Mouse (Mus musculus) cerebellum, postnatal 14 days (tissue): ENCODE data around the gene Pvalb.

Experiments
- DNase-seq, 2 experiments: peaks; one replicate each; pipeline ENCODE4 v3.0.0; 2021; ENCODE audit warnings: mixed read lengths in 2 of 2

The Pvalb gene

DNA sequence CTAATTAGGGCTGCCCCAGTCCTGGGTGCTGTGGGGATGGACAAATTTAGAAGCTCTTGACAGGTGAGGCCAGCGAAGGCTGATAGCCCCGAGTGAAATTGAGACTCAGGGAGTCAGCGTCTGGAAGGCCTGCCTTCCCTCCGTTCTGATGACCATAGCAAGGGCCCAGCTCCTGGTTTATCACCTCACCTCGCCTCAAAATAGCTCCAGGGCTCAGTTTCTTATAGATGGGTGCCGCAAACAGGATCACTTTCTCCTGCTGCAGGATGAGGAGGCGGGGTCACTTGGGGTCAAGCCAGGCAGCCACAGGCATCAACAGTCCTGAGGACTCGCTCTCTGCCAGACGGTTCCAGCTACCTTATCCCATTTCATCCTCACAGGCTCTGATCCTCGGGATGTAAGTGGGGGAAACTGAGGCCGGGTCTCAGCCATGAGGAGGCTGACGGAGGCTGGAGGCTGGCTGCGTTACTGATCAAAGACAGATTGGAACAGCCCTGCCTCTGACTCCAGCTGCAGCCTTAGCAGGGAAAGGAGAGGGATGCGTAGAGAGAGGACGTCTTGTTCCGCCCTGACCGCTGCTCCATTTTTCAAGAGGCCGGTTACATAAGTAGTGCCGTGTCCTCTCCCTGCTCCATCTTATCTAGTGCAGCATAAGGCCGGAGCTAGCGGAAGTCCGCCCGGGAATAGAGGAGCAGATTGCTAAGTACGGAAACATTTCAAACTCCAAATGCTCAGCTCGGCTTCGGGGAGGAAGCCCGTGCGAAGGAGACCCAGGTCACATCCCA, 10.9 kb downstream of the Pvalb start:
- DNase-seq, result no peak

DNA sequence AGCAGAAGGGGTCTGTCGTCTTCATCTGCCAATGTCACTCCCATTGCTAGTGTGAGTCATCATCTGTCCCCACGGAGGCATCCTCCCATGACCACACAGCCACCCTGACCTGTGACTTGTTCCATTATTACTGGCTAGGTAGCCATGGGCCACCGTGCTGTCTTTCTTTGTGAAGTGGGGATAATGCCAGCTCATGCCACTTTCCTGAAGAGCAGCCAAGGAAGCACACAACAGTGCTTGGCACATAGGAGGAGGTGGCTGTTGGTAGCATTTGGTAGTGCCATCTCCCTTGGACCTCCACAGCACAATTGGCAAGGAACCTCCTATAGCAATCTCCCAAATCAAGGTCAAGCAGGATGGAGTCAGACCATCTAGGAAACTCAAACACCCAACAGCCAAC, 11.9 kb downstream of the Pvalb start:
- peak in 1 of 2 experiments; percentile 54 for DNase-seq

- DNase-seq, result no peak
Measured at GRCm38 (mm10) chr15:78189636-78190035, 16.6 kb downstream of the Pvalb start.

GRCm38 (mm10) chr15:78188546-78188945, 17.7 kb downstream of the Pvalb start:
- no peak for DNase-seq

GRCm38 (mm10) chr15:78186906-78187305, 19.3 kb downstream of the Pvalb start:
- no peak for DNase-seq

DNA sequence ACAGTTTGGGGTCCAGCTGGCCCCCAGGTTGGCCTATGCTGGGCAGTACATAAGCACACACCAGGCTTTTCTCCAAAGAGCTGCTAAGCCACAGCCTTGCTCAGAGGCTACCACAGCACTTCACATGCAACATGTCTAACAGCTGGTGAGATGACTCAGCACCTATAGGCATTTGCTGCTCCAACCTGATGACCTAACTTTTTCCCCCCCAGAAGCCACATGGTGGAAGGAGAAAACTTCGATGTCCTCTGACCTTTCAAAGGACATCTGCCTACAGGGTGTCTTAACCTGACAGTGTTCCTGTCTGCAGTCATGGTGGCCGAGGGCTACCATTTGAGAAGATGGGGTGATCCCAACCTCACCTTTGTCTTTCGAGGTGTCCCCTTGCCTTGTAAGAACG, 20.6 kb downstream of the Pvalb start:
- DNase-seq, result no peak

DNA sequence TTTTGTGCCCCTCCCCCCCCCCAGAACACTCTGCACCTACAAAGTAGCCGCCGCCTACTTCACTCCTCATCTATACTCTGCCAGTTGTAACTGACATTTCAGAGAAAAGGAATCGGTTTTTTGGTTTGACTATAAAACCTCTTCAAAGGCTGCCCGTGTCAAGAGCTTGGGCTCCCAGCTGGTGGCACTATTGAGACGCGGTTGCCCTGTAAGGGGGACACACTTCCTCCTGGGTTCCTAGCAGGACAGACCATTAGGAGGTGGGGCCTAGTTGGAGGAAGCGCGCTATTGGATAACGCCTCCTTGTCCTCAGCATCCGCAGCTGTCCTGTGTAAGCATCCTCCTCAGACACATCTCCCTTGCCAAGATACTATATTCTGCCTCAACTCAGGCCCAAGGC, 21.3 kb downstream of the Pvalb start:
- peak; percentile 46 to 65 for DNase-seq

DNA sequence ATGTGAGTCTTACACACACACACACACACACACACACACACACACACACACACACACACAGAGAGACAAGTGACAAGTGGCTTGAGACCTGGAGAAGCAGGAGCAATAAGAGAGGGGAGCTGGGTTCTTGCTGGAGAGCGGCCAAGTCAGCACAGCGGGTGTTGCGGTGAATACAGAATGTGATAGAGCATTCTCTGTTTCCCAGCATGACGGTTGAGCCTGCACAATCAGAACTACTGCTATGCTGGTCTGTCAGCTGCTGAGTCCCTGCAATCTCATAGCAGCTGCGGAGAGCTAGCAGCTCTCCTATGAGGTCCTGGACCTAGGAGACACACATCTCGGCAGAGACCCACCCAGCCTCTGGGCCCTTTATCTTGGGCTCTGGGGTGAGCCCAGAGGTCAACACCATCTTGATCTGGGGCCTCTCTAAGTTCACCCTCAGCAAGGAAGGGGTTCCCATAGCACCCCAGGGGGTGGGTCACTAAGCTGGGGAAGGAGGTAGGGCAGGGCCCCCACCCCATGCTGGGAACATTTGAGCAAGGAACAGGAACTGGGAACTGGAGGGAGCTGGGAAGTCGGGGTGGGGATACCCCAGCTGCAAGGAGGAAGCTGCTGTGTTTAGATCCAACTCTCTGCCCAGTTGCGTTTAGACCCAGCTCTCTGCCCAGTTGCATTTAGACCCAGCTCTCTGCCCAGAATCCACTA, 24.3 kb downstream of the Pvalb start:
- peak; percentile 73 to 87 for DNase-seq

- no peak for DNase-seq
Measured at GRCm38 (mm10) chr15:78179775-78180174, 26.4 kb downstream of the Pvalb start.

DNA sequence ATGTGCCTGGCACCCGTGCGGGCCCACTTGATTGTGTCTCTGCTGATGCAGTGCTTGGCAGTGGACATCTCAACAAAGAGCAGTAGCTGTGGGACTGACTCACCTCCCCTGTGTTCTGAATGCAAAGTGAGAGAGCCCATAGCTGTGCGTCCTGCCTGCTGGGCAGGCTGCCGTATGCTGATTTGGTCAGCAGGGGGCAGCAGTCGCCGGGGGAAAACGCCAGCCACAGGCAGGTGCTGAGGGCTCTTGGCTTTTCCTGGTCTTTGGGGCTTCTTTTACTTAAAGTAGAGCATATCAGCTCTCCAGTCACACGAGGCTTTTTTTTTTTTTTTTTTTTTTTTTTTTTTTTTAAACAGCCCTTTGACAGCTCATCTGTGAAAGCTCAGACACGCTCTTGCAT, 27.8 kb downstream of the Pvalb start:
- peak; percentile 94 to 95 for DNase-seq

DNA sequence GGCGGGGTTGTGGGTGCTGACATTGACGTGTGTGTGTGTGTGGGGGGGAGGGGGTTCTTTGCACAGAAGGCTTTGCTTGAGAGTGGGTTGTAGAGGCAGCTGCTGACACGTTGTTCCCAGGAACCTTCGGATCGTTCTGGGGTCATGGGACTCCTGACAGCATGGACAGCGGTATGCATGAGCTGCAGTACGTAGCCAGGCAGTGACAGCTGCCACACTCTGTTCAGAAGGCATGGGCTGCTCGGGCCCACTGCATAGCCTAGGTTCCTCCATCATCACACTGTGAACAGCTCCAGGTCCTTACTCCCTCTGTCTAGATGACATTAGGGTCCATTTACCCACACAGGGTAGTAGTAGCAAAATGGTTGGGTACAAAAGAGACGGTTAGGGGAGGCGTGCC, 28.9 kb downstream of the Pvalb start:
- DNase-seq, result no peak

DNA sequence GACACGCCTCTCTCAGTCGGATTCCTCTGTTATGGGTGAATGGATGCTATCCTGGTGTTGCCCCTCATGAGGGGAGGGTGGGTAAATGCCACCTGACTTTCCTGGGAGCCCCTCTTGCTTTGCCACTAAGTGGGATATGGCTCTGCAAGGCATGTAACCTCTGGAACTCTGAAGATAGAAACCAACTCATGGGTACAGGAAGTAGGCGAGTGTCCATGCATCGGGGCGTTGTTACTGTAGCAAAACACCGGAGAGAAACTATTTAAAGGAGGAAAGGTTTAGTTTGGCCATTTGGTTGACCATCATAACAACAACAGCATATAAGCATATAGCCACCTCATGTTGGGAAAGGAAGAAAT, 31.3 kb downstream of the Pvalb start:
- DNase-seq, result no peak

DNA sequence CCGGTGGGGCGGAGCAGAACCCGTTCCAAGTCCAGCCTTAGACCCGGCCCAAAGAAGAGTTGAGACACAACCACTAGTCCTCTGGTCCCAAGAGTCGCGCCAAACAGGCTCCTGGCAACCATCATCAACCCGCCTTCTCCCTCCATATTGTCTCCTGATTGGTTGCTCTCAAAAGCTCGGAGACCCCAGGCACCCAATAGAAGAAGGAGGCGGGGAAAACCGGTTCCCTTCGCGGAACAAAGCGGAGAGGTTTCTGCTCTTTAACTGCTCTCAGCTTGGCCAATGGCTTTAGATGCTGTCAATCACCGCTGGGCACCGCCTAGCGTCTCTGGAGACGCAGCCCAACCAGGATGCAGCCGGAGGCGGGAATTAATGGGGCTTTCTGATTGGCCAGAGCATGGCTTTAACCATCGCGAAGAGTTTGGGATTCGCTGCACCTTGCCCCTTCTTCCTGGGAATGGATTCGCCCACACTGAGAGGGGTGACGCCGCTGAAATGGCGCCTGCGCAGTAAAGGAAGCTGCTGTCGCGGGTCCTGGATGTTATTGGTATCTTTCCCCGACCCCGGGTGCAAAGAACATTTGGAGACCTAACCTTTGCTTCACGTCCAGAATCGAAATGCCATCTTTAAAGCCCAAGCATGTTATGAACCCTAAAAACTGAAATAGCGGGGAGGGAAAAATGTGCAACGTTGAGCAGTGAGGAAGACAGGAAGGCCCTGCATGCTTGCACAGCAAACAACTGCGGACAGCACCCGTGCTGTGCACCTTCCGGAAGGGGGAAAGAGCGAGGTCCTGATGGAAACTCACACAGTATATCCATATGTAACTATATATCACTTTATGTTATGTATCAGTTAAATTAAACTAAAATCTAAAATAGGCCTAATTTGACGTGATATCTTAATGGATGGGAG, 32.0 kb downstream of the Pvalb start, which contains the start of gene Ift27:
Ift27 (minus strand) TSS at position 136 of the 915 bp plus-strand sequence.
- DNase-seq, result peak; percentile 95 to 98

DNA sequence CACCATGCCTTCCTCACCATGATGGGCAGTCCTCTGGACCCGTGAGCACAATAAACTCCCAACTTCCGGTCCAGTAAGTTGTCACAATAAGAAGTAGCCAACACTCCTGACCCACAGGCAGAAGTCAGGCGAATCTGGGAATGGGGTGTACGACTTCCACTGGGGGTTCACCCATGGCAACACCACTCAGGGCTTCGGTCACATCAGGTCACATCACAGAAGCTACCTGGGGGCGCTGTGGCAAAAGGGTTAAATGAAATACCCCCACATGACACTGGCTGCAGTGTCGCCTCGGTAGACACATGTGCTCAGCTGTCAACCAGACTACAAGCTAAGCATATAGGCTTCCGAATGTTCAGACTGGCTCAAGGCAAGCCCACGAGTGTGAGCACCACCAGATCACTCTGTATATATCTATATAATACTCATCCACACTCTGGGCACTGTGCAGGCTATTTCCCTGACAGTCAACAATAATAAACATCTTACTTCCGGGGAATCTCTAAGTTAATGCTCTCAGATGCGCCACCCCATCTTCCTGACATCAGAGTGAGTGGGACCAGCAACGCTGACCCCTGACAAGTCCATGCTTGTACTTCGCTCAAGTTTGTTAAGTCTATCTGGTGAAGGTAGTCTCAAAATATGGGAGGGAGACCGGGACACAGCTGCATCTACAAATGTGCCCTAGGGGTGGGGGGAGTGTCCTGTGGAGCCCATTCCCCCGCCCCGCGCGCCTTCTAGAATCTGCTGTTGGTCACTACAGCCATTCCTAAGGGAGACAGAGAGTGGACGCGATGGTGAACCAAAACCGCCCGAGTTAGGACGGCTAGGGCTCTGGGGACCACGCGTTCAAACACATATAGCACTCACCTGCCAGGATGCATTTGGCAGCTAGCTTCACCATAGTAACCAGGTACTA, 33.0 kb downstream of the Pvalb start:
- no peak for DNase-seq

GRCm38 (mm10) chr15:78172256-78172898, 33.8 kb downstream of the Pvalb start:
- peak; percentile 71 to 72 for DNase-seq

GRCm38 (mm10) chr15:78171651-78172050, 34.5 kb downstream of the Pvalb start:
- DNase-seq, result peak in 1 of 2 experiments; percentile 58

DNA sequence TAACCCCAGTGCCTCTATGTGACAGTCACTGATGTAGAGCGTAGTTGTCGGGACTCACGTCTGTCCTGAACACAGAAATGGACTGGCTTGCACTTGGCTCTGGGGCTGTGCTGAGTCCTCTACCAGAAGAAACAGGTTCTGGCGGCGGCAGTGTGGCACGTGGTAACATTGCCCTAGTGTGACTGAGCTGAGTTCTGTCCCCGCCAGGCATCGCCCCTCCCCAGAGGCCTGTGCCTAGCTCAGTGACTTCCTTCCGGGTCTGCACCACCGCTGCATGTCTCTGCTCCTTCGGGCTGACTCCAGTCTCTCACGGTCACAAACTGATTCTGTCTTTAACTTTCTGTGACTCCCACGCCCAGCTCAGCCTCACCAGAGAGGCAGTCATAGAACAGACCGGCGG, 35.5 kb downstream of the Pvalb start:
- no peak for DNase-seq

- no peak for DNase-seq
Measured at GRCm38 (mm10) chr15:78169566-78169965, 36.6 kb downstream of the Pvalb start.

DNA sequence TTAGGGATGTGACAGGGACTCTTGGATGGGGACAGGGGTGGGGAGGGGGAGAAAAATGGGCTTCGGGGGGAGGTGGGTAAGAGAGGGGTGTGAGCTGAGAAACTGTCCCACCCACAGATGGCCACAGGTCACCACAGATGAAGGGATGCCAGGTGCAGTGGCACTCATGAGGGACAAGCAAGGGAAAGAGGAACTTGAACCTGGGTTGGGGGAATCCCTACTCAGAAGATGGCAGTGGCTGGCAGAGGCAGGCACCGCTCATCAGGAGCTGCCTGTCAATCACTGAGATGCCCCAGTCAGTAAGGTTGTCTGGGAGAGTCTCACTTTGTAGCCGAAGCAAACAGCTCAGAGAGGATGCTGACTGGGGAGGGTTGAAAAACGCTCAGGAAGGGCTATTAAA, 40.9 kb downstream of the Pvalb start:
- DNase-seq, result no peak

GRCm38 (mm10) chr15:78164466-78164865, 41.7 kb downstream of the Pvalb start:
- DNase-seq, result no peak

- no peak for DNase-seq
Measured at GRCm38 (mm10) chr15:78161946-78162345, 44.3 kb downstream of the Pvalb start.

DNA sequence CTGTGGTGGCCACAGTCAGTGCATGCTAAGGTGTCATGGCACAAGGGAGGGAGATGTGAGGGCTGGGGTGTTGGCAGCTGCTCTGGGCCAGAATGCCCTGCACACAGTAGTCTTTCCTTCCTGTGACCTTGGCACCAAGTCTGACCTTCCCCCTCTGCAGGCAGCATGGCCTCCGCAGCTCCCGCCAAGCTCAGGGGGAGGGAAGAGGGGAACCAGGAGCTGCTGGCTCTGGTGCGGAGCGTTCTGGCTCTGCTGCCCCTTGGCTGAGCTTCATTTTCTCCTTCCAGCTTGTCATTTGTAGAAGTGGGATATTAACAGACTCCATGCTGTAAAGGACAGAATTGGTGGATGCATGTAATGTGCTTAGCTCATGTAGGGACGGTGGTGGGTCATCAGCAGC, 47.9 kb downstream of the Pvalb start:
- DNase-seq, result peak; percentile 52 to 68
